ENCODE assay signal across 15 mouse cellular contexts in genomic region chr2:129660020-129660419, GRCm38 (mm10). TPM values are rescaled to one million over a fixed set of nuclear protein-coding genes. Genes with fewer than 3 reads are reported as not detected.
DNase-seq lines count a peak whose midpoint lies in the region; ATAC-seq and TF ChIP-seq lines count a peak whose summit lies in the region.
"Had no signal": no experiment of that assay in that cellular context is flagged by ENCODE, and none has a peak within 500 bp of the region (broad histone marks: within the 10 kb centered on the region; RNA-seq: fewer than 3 reads in every experiment).

No protein-coding gene starts in this region.

- peak; percentile 12 to 30 for DNase-seq in heart, adult 2 months
- no peak for DNase-seq in testis, postnatal 14 days (ENCODE audit: low spot score)
- DNase-seq in kidney, adult 9 months = peak; percentile 44
- no peak for DNase-seq in stomach, postnatal 0 days (ENCODE audit: low spot score)
- no peak for DNase-seq in left cerebral cortex, postnatal 14 days (ENCODE audit: low spot score in 2 of 2)
- DNase-seq in left cerebral cortex, adult 11 months (ENCODE audit: low spot score) = no peak
- DNase-seq: right cerebral cortex, postnatal 25 days; thymus, postnatal 36 days had no signal

- ATAC-seq in heart, embryonic 11.5 days (replicated peaks; ENCODE audit: insufficient number of reproducible peaks, low FRiP score, low TSS enrichment) = no peak
- no peak for ATAC-seq in stomach, postnatal 0 days (ENCODE audit: low FRiP score, low TSS enrichment)
- ATAC-seq: forebrain, embryonic 15.5 days had no signal

- WGBS in heart, adult 2 months = 46% methylated on average over 6 of the region's 6 CpGs
- WGBS in heart, embryonic 11.5 days (ENCODE audit: insufficient replicate concordance) = 60% methylated on average over 6 of the region's 6 CpGs
- 62% methylated on average over 6 of the region's 6 CpGs for WGBS in stomach, postnatal 0 days

- no peaks in the 10 kb centered on the region for H3K36me3 ChIP-seq in heart, adult 2 months (ENCODE audit: control insufficient read depth, insufficient read depth, low read length)
- no peaks in the 10 kb centered on the region for H3K36me3 ChIP-seq in heart, embryonic 11.5 days (ENCODE audit: control insufficient read depth, insufficient read depth, low read length)
- H3K36me3 ChIP-seq in testis, adult 2 months (ENCODE audit: control insufficient read depth, insufficient read depth, low read length) = no peaks in the 10 kb centered on the region
- H3K36me3 ChIP-seq in stomach, postnatal 0 days (ENCODE audit: control insufficient read depth, insufficient read depth, low read length) = no peaks in the 10 kb centered on the region
- H3K36me3 ChIP-seq: forebrain, embryonic 15.5 days; G1E; limb, embryonic 12.5 days; midbrain, embryonic 12.5 days had no signal

- no peak overlapping the region for H3K4me2 ChIP-seq in heart, embryonic 11.5 days
- no peak overlapping the region for H3K4me2 ChIP-seq in stomach, postnatal 0 days (replicated peaks; ENCODE audit: low read depth)
- H3K4me2 ChIP-seq: forebrain, embryonic 15.5 days; limb, embryonic 12.5 days; midbrain, embryonic 12.5 days had no signal

- TF ChIP-seq CTCF in heart, adult 2 months (IDR thresholded peaks at IDR 0.05) = peak; percentile 62
- 0 out of 2 replicates have a peak, but pooled peaks have one; percentile 11 for TF ChIP-seq CTCF in testis, adult 2 months (IDR thresholded peaks at IDR 0.05; ENCODE audit: control insufficient read depth, insufficient read depth, insufficient replicate concordance, low read depth, low read length)
- TF ChIP-seq CTCF in stomach, postnatal 0 days (IDR thresholded peaks at IDR 0.05; ENCODE audit: low read depth) = peak; percentile 57

- H3K9ac ChIP-seq in heart, adult 2 months (ENCODE audit: low read depth, low read length) = no peak overlapping the region
- H3K9ac ChIP-seq in heart, embryonic 11.5 days (ENCODE audit: low read depth, low read length) = no peak overlapping the region
- H3K9ac ChIP-seq in stomach, postnatal 0 days (ENCODE audit: low read length) = no peak overlapping the region
- H3K9ac ChIP-seq: forebrain, embryonic 15.5 days; limb, embryonic 12.5 days; midbrain, embryonic 12.5 days had no signal

- no peaks in the 10 kb centered on the region for H3K27me3 ChIP-seq in heart, adult 2 months (ENCODE audit: control insufficient read depth, insufficient read depth, low read length)
- H3K27me3 ChIP-seq in heart, embryonic 11.5 days (ENCODE audit: control insufficient read depth, insufficient read depth, low read length) = no peaks in the 10 kb centered on the region
- no peaks in the 10 kb centered on the region for H3K27me3 ChIP-seq in testis, adult 2 months (ENCODE audit: control insufficient read depth, insufficient read depth, low read length)
- H3K27me3 ChIP-seq in stomach, postnatal 0 days (ENCODE audit: control insufficient read depth, insufficient read depth, low read length) = no peaks in the 10 kb centered on the region
- H3K27me3 ChIP-seq: forebrain, embryonic 15.5 days; limb, embryonic 12.5 days; midbrain, embryonic 12.5 days had no signal

- H3K27ac ChIP-seq in heart, adult 2 months = no peak overlapping the region
- no peak overlapping the region for H3K27ac ChIP-seq in heart, embryonic 11.5 days (ENCODE audit: low read depth, low read length)
- no peak overlapping the region for H3K27ac ChIP-seq in testis, adult 2 months (ENCODE audit: control insufficient read depth, insufficient read depth, low read depth, low read length)
- no peak overlapping the region for H3K27ac ChIP-seq in stomach, postnatal 0 days (replicated peaks)
- H3K27ac ChIP-seq: forebrain, embryonic 15.5 days; limb, embryonic 12.5 days; midbrain, embryonic 12.5 days had no signal

- TF ChIP-seq POLR2A in heart, adult 2 months (IDR thresholded peaks at IDR 0.05; ENCODE audit: insufficient read depth, low read depth, low read length) = no peak
- TF ChIP-seq POLR2A in testis, adult 2 months (IDR thresholded peaks at IDR 0.05; ENCODE audit: control insufficient read depth, low read depth, low read length) = no peak

- no peak for TF ChIP-seq EP300 in heart, adult 2 months (IDR thresholded peaks at IDR 0.05; ENCODE audit: insufficient read depth, low read depth, low read length)
- no peak for TF ChIP-seq EP300 in stomach, postnatal 0 days (optimal IDR thresholded peaks at IDR 0.05)

- no peak overlapping the region for H3K4me3 ChIP-seq in heart, adult 2 months
- H3K4me3 ChIP-seq in heart, embryonic 11.5 days (ENCODE audit: low read depth, low read length) = no peak overlapping the region
- no peak overlapping the region for H3K4me3 ChIP-seq in testis, adult 2 months (ENCODE audit: control insufficient read depth, low read depth, low read length)
- H3K4me3 ChIP-seq in stomach, postnatal 0 days (ENCODE audit: low read depth, low read length) = no peak overlapping the region
- H3K4me3 ChIP-seq: forebrain, embryonic 15.5 days; limb, embryonic 12.5 days; midbrain, embryonic 12.5 days had no signal

- H3K4me1 ChIP-seq in heart, adult 2 months (ENCODE audit: control insufficient read depth, insufficient read depth, low read length) = no peaks in the 10 kb centered on the region
- H3K4me1 ChIP-seq in heart, embryonic 11.5 days (ENCODE audit: control insufficient read depth, insufficient read depth, low read length) = no peaks in the 10 kb centered on the region
- no peaks in the 10 kb centered on the region for H3K4me1 ChIP-seq in testis, adult 2 months (ENCODE audit: control insufficient read depth, insufficient read depth, low read length)
- H3K4me1 ChIP-seq in stomach, postnatal 0 days (replicated peaks; ENCODE audit: control insufficient read depth, insufficient read depth) = no peaks in the 10 kb centered on the region
- H3K4me1 ChIP-seq: forebrain, embryonic 15.5 days; limb, embryonic 12.5 days; midbrain, embryonic 12.5 days had no signal

- no peaks in the 10 kb centered on the region for H3K79me2 ChIP-seq in heart, adult 2 months (replicated peaks; ENCODE audit: control insufficient read depth, insufficient read depth, low read length)

- intact Hi-C loops in heart, adult 2 months (cut with DNase I) = loop anchor here (1.0 kb wide), 1 partner anchor 158 kb away; no protein-coding TSS in a partner anchor
- intact Hi-C loops in left cerebral cortex, postnatal 14 days (cut with DNase I) = no loop called here

- H3K9me3 ChIP-seq in heart, embryonic 11.5 days (replicated peaks; ENCODE audit: control insufficient read depth, low read length) = no peaks in the 10 kb centered on the region
- H3K9me3 ChIP-seq in stomach, postnatal 0 days (ENCODE audit: control insufficient read depth, low read length) = no peaks in the 10 kb centered on the region
- H3K9me3 ChIP-seq: forebrain, embryonic 15.5 days; G1E; limb, embryonic 12.5 days; midbrain, embryonic 12.5 days had no signal

RNA-seq across cellular contexts. Expression of gene Pdyn, which starts 39.6 kb away (rescaled TPM):
- not detected for total RNA-seq in heart, adult 2 months (2021)
- polyA plus RNA-seq in heart, adult 2 months (2012; rRNA removed) = not detected in 2 replicates
- polyA plus RNA-seq in heart, embryonic 11.5 days (2014; fragmentation: Nextera tagmentation; extraction: Ambion mirVana) = 0.27 and 0.41 TPM in 2 replicates
- not detected in 2 replicates for polyA plus RNA-seq in testis, adult 2 months (2012; rRNA removed)
- polyA plus RNA-seq in stomach, postnatal 0 days (2015; fragmentation: Nextera tagmentation; extraction: Ambion mirVana) = 0.08 and 0.11 TPM in 2 replicates
- total RNA-seq in left cerebral cortex, postnatal 14 days (2021) = 10 to 100 TPM; 27.2 to 30.6 TPM
- total RNA-seq: G1E; hematopoietic stem cell, adult 5-6 weeks had no signal
- polyA plus RNA-seq: G1E had no signal

Comparison
In these comparisons a context has a peak if more than half of its experiments do, and no peak if none do; other contexts are left out.
1. DNase-seq: peak in heart, adult 2 months (2 of 2) and kidney, adult 9 months (single experiment); none in testis, postnatal 14 days (single experiment), stomach, postnatal 0 days (single experiment), left cerebral cortex, postnatal 14 days (0 of 2) and left cerebral cortex, adult 11 months (single experiment).
2. CTCF ChIP-seq: peak in every context shown above with its lines; median percentile 62 in heart, adult 2 months; 57 in stomach, postnatal 0 days; 11 in testis, adult 2 months.